In genomic region chr13:5516088-5516487, GRCm38 (mm10) we compare ENCODE assay signal across 16 mouse cellular contexts.
DNase-seq lines count a peak whose midpoint lies in the region; ATAC-seq lines count a peak whose summit lies in the region.
"Had no signal": no experiment of that assay in that cellular context is flagged by ENCODE, and none has a peak within 500 bp of the region (broad histone marks: within the 10 kb centered on the region; RNA-seq: fewer than 3 reads in every experiment).

No protein-coding gene starts in this region.

- DNase-seq in forebrain, embryonic 11.5 days (ENCODE audit: low spot score): no peak
- DNase-seq in left cerebral cortex, postnatal 4 days: peak; percentile 3
- DNase-seq in left cerebral cortex, adult 11 months (ENCODE audit: low spot score): no peak
- DNase-seq: adrenal gland, adult 2 months; adrenal gland, postnatal 10 days; adrenal gland, postnatal 25 days; cerebellum, adult 11 months; cerebellum, adult 9-10 months; embryo, embryonic 11 days had no signal

- intact Hi-C loops in left cerebral cortex, postnatal 4 days (cut with DNase I): no loop called here

- no peak overlapping the region for H3K4me3 ChIP-seq in forebrain, embryonic 13.5 days
- H3K4me3 ChIP-seq in forebrain, embryonic 11.5 days (ENCODE audit: low read depth, low read length): no peak overlapping the region
- H3K4me3 ChIP-seq in hindbrain, embryonic 16.5 days (ENCODE audit: low read length): no peak overlapping the region
- no peak overlapping the region for H3K4me3 ChIP-seq in hindbrain, embryonic 12.5 days
- H3K4me3 ChIP-seq: embryonic facial prominence, embryonic 13.5 days; embryonic facial prominence, embryonic 15.5 days; erythroblast, embryonic 14.5 days; forebrain, embryonic 10.5 days had no signal

- 84% methylated on average over 2 of the region's 2 CpGs for WGBS in forebrain, embryonic 13.5 days
- 92% methylated on average over 2 of the region's 2 CpGs for WGBS in forebrain, embryonic 11.5 days
- 85% methylated on average over 2 of the region's 2 CpGs for WGBS in hindbrain, embryonic 16.5 days
- 92% methylated on average over 2 of the region's 2 CpGs for WGBS in hindbrain, embryonic 12.5 days

- H3K9ac ChIP-seq in forebrain, embryonic 13.5 days: no peak overlapping the region
- H3K9ac ChIP-seq in forebrain, embryonic 11.5 days (ENCODE audit: low read length): no peak overlapping the region
- no peak overlapping the region for H3K9ac ChIP-seq in hindbrain, embryonic 16.5 days (ENCODE audit: low read depth, low read length)
- no peak overlapping the region for H3K9ac ChIP-seq in hindbrain, embryonic 12.5 days
- H3K9ac ChIP-seq: embryonic facial prominence, embryonic 13.5 days; embryonic facial prominence, embryonic 15.5 days had no signal

- H3K4me1 ChIP-seq in forebrain, embryonic 13.5 days: no peaks in the 10 kb centered on the region
- no peaks in the 10 kb centered on the region for H3K4me1 ChIP-seq in forebrain, embryonic 11.5 days (replicated peaks; ENCODE audit: control insufficient read depth, insufficient read depth, low read length)
- H3K4me1 ChIP-seq in hindbrain, embryonic 16.5 days (ENCODE audit: control insufficient read depth, insufficient read depth, low read depth, low read length): no peaks in the 10 kb centered on the region
- H3K4me1 ChIP-seq in hindbrain, embryonic 12.5 days: no peaks in the 10 kb centered on the region
- H3K4me1 ChIP-seq: embryonic facial prominence, embryonic 13.5 days; embryonic facial prominence, embryonic 15.5 days; forebrain, embryonic 10.5 days had no signal

- H3K27ac ChIP-seq in forebrain, embryonic 13.5 days: no peak overlapping the region
- H3K27ac ChIP-seq in forebrain, embryonic 11.5 days (ENCODE audit: low read depth, low read length): no peak overlapping the region
- H3K27ac ChIP-seq in hindbrain, embryonic 16.5 days (ENCODE audit: low read depth, low read length): no peak overlapping the region
- no peak overlapping the region for H3K27ac ChIP-seq in hindbrain, embryonic 12.5 days
- H3K27ac ChIP-seq: embryonic facial prominence, embryonic 13.5 days; embryonic facial prominence, embryonic 15.5 days; forebrain, embryonic 10.5 days had no signal

- H3K27me3 ChIP-seq in forebrain, embryonic 13.5 days: no peaks in the 10 kb centered on the region
- H3K27me3 ChIP-seq in forebrain, embryonic 11.5 days (ENCODE audit: control insufficient read depth, insufficient read depth, low read length): no peaks in the 10 kb centered on the region
- H3K27me3 ChIP-seq in hindbrain, embryonic 16.5 days (replicated peaks; ENCODE audit: control insufficient read depth, insufficient read depth, low read length): no peaks in the 10 kb centered on the region
- H3K27me3 ChIP-seq in hindbrain, embryonic 12.5 days: no peaks in the 10 kb centered on the region
- H3K27me3 ChIP-seq: embryonic facial prominence, embryonic 13.5 days; embryonic facial prominence, embryonic 15.5 days had no signal

- no peaks in the 10 kb centered on the region for H3K9me3 ChIP-seq in forebrain, embryonic 13.5 days (replicated peaks)
- H3K9me3 ChIP-seq in forebrain, embryonic 11.5 days (ENCODE audit: control insufficient read depth, low read length): no peaks in the 10 kb centered on the region
- no peaks in the 10 kb centered on the region for H3K9me3 ChIP-seq in hindbrain, embryonic 16.5 days (ENCODE audit: control insufficient read depth, low read length)
- no peaks in the 10 kb centered on the region for H3K9me3 ChIP-seq in hindbrain, embryonic 12.5 days (replicated peaks)
- H3K9me3 ChIP-seq: embryonic facial prominence, embryonic 13.5 days; embryonic facial prominence, embryonic 15.5 days; forebrain, embryonic 10.5 days had no signal

- H3K4me2 ChIP-seq in forebrain, embryonic 13.5 days: no peak overlapping the region
- H3K4me2 ChIP-seq in forebrain, embryonic 11.5 days (ENCODE audit: low read depth, low read length, severe bottlenecking): no peak overlapping the region
- no peak overlapping the region for H3K4me2 ChIP-seq in hindbrain, embryonic 16.5 days (ENCODE audit: low read length)
- no peak overlapping the region for H3K4me2 ChIP-seq in hindbrain, embryonic 12.5 days (replicated peaks)
- H3K4me2 ChIP-seq: embryonic facial prominence, embryonic 13.5 days; embryonic facial prominence, embryonic 15.5 days had no signal

- 0 out of 2 replicates have a peak, but pooled peaks have one; percentile 21 for ATAC-seq in forebrain, embryonic 13.5 days
- no peak for ATAC-seq in forebrain, embryonic 11.5 days (replicated peaks; ENCODE audit: low FRiP score)
- ATAC-seq in hindbrain, embryonic 16.5 days: peak; percentile 68; the same call in 1 of the 2 replicates
- ATAC-seq in hindbrain, embryonic 12.5 days (ENCODE audit: low FRiP score): no peak

- no peaks in the 10 kb centered on the region for H3K36me3 ChIP-seq in forebrain, embryonic 13.5 days (ENCODE audit: poor library complexity, severe bottlenecking)
- H3K36me3 ChIP-seq in forebrain, embryonic 11.5 days (ENCODE audit: control insufficient read depth, insufficient read depth, low read length): no peaks in the 10 kb centered on the region
- no peaks in the 10 kb centered on the region for H3K36me3 ChIP-seq in hindbrain, embryonic 16.5 days (ENCODE audit: control insufficient read depth, insufficient read depth, low read length)
- H3K36me3 ChIP-seq in hindbrain, embryonic 12.5 days: no peaks in the 10 kb centered on the region
- H3K36me3 ChIP-seq: embryonic facial prominence, embryonic 13.5 days; embryonic facial prominence, embryonic 15.5 days; forebrain, embryonic 10.5 days had no signal

Comparison
In these comparisons a context has a peak if more than half of its experiments do, and no peak if none do; other contexts are left out.
1. ATAC-seq: peak in forebrain, embryonic 13.5 days (single experiment) and hindbrain, embryonic 16.5 days (single experiment); none in forebrain, embryonic 11.5 days (single experiment) and hindbrain, embryonic 12.5 days (single experiment).